Mouse (Mus musculus): ENCODE measurements around the gene Trim6. TPM values are rescaled to one million over a fixed set of nuclear protein-coding genes. Genes with fewer than 3 reads are reported as not detected.
"Not testable (repeated sequence)": the region's sequence is repeated elsewhere in the genome, so short reads cannot be mapped to it uniquely, and the experiment has no call there.

The Trim6 gene
- total RNA-seq (2014; fragmentation: Nextera tagmentation) (0.13 and 3.0 TPM in 2 replicates), total RNA-seq (2017) (3.7 and 4.7 TPM in 2 replicates)

- peak; percentile 63 for ATAC-seq (replicated peaks; ENCODE audit: poor library complexity, severe bottlenecking)
Measured at GRCm38 (mm10) chr7:104218701-104219569, at the start of gene Trim6. Trim6 (plus strand) TSS chr7:104218793.

GRCm38 (mm10) chr7:104169634-104170204 is 48.9 kb upstream of the Trim6 start:
- ATAC-seq (replicated peaks; ENCODE audit: poor library complexity, severe bottlenecking), result peak; percentile 70

GRCm38 (mm10) chr7:104175085-104175484 is 43.5 kb upstream of the Trim6 start:
- ATAC-seq (replicated peaks; ENCODE audit: poor library complexity, severe bottlenecking), result no peak

- ATAC-seq (replicated peaks; ENCODE audit: poor library complexity, severe bottlenecking), result no peak
Measured at GRCm38 (mm10) chr7:104178422-104179054, 40.1 kb upstream of the Trim6 start.

- ATAC-seq (replicated peaks; ENCODE audit: poor library complexity, severe bottlenecking), result peak; percentile 75
Measured at GRCm38 (mm10) chr7:104179074-104179473, 39.5 kb upstream of the Trim6 start.

- ATAC-seq (replicated peaks; ENCODE audit: poor library complexity, severe bottlenecking), result no peak
Measured at GRCm38 (mm10) chr7:104183292-104183691, 35.3 kb upstream of the Trim6 start, which contains the start of gene Olfr648. Olfr648 (minus strand) TSS chr7:104183392.

- ATAC-seq (replicated peaks; ENCODE audit: poor library complexity, severe bottlenecking), result peak; percentile 68
Measured at GRCm38 (mm10) chr7:104191275-104191674, 27.3 kb upstream of the Trim6 start.

GRCm38 (mm10) chr7:104195885-104196284 is 22.7 kb upstream of the Trim6 start, which contains the start of gene Olfr649:
Olfr649 (minus strand) TSS chr7:104195985.
- no peak for ATAC-seq (replicated peaks; ENCODE audit: poor library complexity, severe bottlenecking)

- peak; percentile 99 for ATAC-seq (replicated peaks; ENCODE audit: poor library complexity, severe bottlenecking)
Measured at GRCm38 (mm10) chr7:104199822-104200221, 18.8 kb upstream of the Trim6 start.

GRCm38 (mm10) chr7:104206197-104206596 is 12.4 kb upstream of the Trim6 start:
- ATAC-seq (replicated peaks; ENCODE audit: poor library complexity, severe bottlenecking), result peak; percentile 100

GRCm38 (mm10) chr7:104216011-104216535 is 2.5 kb upstream of the Trim6 start:
- peak; percentile 85 for ATAC-seq (replicated peaks; ENCODE audit: poor library complexity, severe bottlenecking)

GRCm38 (mm10) chr7:104217881-104218280 is 712 bp upstream of the Trim6 start:
- peak; percentile 31; the same call in 1 of the 2 replicates for ATAC-seq (replicated peaks; ENCODE audit: poor library complexity, severe bottlenecking)

- peak; percentile 93 for ATAC-seq (replicated peaks; ENCODE audit: poor library complexity, severe bottlenecking)
Measured at GRCm38 (mm10) chr7:104231203-104231602, 12.6 kb downstream of the Trim6 start.

- peak; percentile 67 for ATAC-seq (replicated peaks; ENCODE audit: poor library complexity, severe bottlenecking)
Measured at GRCm38 (mm10) chr7:104240857-104241256, 22.3 kb downstream of the Trim6 start.

- ATAC-seq (replicated peaks; ENCODE audit: poor library complexity, severe bottlenecking), result no peak
Measured at GRCm38 (mm10) chr7:104243616-104244015, 25.0 kb downstream of the Trim6 start.

GRCm38 (mm10) chr7:104244287-104245181 is 25.9 kb downstream of the Trim6 start, which contains the start of gene Trim34a:
Trim34a (plus strand) TSS chr7:104244457.
- peak; percentile 93 for ATAC-seq (replicated peaks; ENCODE audit: poor library complexity, severe bottlenecking)

GRCm38 (mm10) chr7:104260380-104260779 is 41.8 kb downstream of the Trim6 start:
- peak; percentile 61 for ATAC-seq (replicated peaks; ENCODE audit: poor library complexity, severe bottlenecking)

GRCm38 (mm10) chr7:104265335-104265734 is 46.7 kb downstream of the Trim6 start:
- not testable (repeated sequence) for ATAC-seq (replicated peaks; ENCODE audit: poor library complexity, severe bottlenecking)

- ATAC-seq (replicated peaks; ENCODE audit: poor library complexity, severe bottlenecking), result not testable (repeated sequence)
Measured at GRCm38 (mm10) chr7:104279361-104279760, 60.8 kb downstream of the Trim6 start.

All from granulocyte monocyte progenitor cell, adult 5-6 weeks (primary cell).